Mouse (Mus musculus): ENCODE data around the gene Sertad2. TPM values are rescaled to one million over a fixed set of nuclear protein-coding genes. Genes with fewer than 3 reads are reported as not detected.

Gene Sertad2
- polyA plus RNA-seq, 1 experiment from 2014 or later: 28.0 TPM

DNA sequence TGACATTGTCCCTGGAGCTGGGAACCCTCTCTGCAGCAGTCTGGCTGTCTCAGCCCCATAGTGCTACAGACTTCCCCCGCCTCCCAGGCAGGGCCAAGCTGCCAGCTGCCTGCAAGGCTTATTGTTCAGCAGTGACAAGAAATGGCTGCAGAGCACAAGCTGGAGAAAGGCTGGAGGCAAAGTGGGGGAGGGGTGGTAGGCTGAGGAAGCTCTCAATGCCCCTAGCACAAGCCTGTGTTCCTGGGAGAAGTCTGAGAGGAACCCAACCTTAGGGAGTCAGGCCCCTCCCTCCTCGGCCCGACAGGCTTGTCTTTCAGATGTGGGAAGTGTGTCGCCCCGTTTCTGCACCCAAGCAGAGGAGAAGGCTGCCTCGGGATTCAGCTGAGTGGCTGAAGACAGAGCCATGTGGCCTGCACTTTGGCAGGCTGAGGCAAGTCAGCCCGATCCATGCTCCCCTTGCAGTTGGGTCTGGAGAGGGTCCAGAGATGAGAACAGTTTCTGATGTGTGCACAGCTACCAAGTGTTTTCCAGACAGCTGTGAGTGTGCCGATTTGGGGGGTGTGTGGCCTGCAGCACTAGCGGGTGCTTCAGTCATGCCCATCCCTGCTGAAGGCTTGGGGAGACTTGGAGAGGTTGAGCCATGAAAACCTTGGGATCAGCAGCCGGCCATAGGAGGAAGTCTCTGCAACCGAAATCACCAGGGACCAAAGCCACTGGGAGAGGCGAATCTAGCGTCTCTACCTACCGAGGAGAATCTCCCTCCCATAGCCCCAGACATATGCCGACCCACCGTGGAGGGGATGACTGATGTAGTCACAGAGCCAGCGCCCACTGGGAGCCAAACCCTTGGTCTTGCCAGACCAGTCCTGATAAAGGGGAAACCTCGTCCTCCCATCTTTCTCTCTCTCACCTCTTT, 113.0 kb downstream of the Sertad2 start:
- H3K27me3 ChIP-seq (replicated peaks): no peaks in the 10 kb centered on the region
- no peaks in the 10 kb centered on the region for H3K9me3 ChIP-seq (replicated peaks)
- peaks cover 32% of the 10 kb centered on the region for H3K4me1 ChIP-seq
- peak overlapping the region; percentile 41 for H3K4me2 ChIP-seq
- no peaks in the 10 kb centered on the region for H3K36me3 ChIP-seq
- H3K4me3 ChIP-seq (replicated peaks): 0 out of 2 replicates have a peak overlapping the region, but pooled peaks have one; percentile 3
- 0 out of 2 replicates have a peak overlapping the region, but pooled peaks have one; percentile 28 for H3K9ac ChIP-seq (replicated peaks)
- peak; percentile 84 for ATAC-seq (ENCODE audit: low FRiP score)
- peak overlapping the region; percentile 83 for H3K27ac ChIP-seq (replicated peaks)
- 12% methylated on average over 18 of the region's 18 CpGs for WGBS

DNA sequence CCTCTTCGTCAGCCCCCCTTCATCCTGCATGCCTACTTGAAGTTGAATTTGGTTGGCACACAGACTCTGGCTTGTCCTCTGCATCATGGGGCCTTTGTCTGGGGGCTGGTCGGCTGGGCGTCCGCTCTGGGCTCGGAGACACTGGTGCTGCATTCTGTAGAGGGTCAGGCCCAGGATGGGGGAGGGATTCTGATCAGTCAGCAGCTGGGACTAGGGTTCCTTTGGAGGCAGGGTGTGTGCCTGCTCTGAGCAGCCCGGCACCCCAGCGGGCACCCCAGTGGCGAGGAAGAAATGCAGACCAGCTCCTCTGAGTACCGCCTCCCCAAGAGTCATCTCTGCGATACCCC, 113.6 kb downstream of the Sertad2 start:
- Histone ChIP-seq H3K9ac (replicated peaks) (no peak overlapping the region), H3K4me2 (peak overlapping the region; percentile 41), H3K36me3 (no peaks in the 10 kb centered on the region), H3K4me1 (peaks cover 32% of the 10 kb centered on the region), H3K27ac (replicated peaks) (peak overlapping the region; percentile 83), H3K27me3 (replicated peaks) (no peaks in the 10 kb centered on the region), H3K9me3 (replicated peaks) (no peaks in the 10 kb centered on the region), H3K4me3 (replicated peaks) (no peak overlapping the region)
- peak; percentile 30; the same call in 1 of the 2 replicates for ATAC-seq (ENCODE audit: low FRiP score)
- 16% methylated on average over 10 of the region's 10 CpGs for WGBS

DNA sequence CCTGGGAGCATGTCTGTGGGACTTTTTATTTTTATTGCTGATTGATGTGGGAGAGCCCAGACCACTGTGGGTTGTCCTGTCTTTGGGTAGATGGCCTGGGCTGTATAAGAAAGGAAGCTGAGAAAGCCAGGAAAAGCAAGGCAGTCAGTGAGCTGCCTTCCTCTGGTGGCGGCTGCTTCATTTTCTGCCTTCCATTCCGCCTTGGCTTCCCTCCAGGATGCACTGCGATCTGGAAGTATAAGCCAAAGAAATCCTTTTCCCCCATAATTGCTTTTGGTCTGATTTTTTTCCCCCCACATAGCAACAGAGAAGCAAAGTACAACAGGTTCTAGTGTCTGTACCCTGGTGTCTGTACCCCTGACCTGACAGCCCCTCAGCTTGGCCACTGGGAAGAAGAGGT, 116.0 kb downstream of the Sertad2 start:
- no peaks in the 10 kb centered on the region for H3K27me3 ChIP-seq (replicated peaks)
- no peak overlapping the region for H3K4me2 ChIP-seq
- no peaks in the 10 kb centered on the region for H3K36me3 ChIP-seq
- peaks cover 37% of the 10 kb centered on the region for H3K4me1 ChIP-seq
- no peak overlapping the region for H3K4me3 ChIP-seq (replicated peaks)
- 68% methylated on average over 3 of the region's 3 CpGs for WGBS
- ATAC-seq (ENCODE audit: low FRiP score): no peak
- H3K9ac ChIP-seq (replicated peaks): no peak overlapping the region
- H3K9me3 ChIP-seq (replicated peaks): no peaks in the 10 kb centered on the region
- H3K27ac ChIP-seq (replicated peaks): no peak overlapping the region

DNA sequence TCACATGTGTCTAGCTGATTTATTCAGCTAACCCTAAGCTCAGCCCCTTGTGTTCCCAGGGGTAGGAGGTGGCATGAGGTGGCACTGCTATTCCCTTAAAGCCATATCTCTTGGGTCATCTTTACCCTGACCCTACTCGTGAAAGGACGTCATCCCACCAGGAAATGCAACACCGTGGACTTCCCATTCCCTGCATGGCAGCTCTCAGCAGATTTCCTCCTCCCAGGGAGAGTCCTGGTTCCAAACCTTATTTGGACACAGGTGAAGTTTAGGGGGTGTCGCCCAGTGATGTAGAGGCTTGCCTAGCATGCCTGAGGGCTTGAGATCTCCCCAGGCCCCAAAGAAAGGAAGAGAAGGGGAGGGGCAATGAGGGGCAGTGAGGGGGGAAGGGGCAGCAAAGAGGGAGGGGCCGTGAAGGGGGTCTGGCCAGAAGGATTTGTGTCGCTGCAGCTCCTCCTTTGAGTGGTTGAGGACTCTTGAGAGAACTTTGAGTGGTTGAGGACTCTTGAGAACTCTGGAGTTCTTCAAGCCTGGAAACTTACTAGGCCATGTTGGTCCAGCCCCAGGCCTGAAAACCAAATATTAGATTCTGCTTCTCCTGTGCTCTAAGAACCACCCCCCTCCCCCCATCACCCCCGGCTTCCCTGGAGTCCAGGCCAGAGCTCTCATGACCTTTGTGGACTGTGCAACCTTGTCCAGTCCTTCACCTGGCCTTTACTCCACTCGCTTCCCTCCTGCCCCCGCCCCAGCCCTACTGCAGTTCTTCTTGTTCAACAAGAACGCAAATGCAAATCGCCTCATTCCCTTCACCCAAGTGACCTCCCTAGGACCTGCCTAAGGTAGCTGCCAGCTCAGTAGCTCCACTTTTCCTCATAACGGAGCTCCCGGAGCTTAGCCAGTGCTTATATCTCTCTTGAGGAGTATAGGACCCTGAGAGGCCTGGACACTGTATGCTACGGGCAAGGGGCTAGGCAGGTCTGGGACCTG, 117.4 kb downstream of the Sertad2 start:
- Histone ChIP-seq H3K4me3 (replicated peaks) (no peak overlapping the region), H3K9me3 (replicated peaks) (no peaks in the 10 kb centered on the region), H3K4me1 (peaks cover 27% of the 10 kb centered on the region), H3K4me2 (no peak overlapping the region), H3K36me3 (no peaks in the 10 kb centered on the region), H3K27me3 (replicated peaks) (no peaks in the 10 kb centered on the region), H3K9ac (replicated peaks) (no peak overlapping the region), H3K27ac (replicated peaks) (no peak overlapping the region)
- ATAC-seq (ENCODE audit: low FRiP score): no peak
- 91% methylated on average over 14 of the region's 14 CpGs for WGBS

DNA sequence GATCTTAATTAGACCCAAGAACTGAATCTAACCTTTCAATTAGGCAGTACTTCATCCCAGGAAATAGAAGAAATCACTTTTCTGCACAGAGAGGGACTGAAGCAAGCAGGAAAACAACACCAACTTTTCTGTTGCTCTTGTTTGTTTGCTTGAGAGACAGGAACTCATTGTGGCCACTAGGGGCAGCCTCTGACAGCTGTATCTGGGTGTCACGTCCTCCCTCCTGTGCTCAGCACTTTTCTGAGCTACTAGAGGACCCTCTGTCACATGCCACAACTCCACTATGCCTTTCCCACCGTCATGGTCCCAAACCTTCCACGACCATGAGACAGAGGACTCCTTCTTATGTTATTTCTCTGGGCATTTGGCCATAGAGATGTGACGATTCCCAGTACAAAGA, 118.6 kb downstream of the Sertad2 start:
- Histone ChIP-seq H3K9ac (replicated peaks) (no peak overlapping the region), H3K9me3 (replicated peaks) (no peaks in the 10 kb centered on the region), H3K4me3 (replicated peaks) (no peak overlapping the region), H3K27ac (replicated peaks) (no peak overlapping the region), H3K36me3 (no peaks in the 10 kb centered on the region), H3K4me1 (peaks cover 14% of the 10 kb centered on the region), H3K27me3 (replicated peaks) (no peaks in the 10 kb centered on the region), H3K4me2 (no peak overlapping the region)
- WGBS: 32% methylated on average over 4 of the region's 4 CpGs
- ATAC-seq (ENCODE audit: low FRiP score): no peak

DNA sequence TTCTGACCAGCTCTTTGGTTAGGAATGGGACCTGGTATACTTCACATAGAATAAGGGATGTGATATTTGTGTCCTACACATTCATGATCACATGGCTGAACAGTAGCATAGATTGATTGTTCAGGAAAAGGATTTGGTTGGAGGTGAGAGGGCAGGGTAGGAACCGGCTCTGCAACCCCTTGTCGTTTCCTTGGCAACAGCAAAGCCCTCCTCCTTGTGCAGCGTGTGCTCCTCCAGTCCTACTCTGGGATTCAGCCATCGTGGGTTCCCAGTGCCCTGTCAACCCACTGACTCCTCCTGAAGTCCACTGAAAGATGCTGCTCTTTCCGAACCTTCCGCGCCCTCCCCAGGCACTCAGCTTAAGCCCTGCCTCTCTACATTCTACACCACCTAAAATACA, 119.8 kb downstream of the Sertad2 start:
- Histone ChIP-seq H3K4me2 (no peak overlapping the region), H3K4me1 (0 out of 2 replicates have a peak, but pooled peaks cover 6% of the 10 kb centered on the region), H3K36me3 (no peaks in the 10 kb centered on the region), H3K4me3 (replicated peaks) (no peak overlapping the region), H3K9ac (replicated peaks) (no peak overlapping the region), H3K27me3 (replicated peaks) (no peaks in the 10 kb centered on the region), H3K27ac (replicated peaks) (no peak overlapping the region), H3K9me3 (replicated peaks) (no peaks in the 10 kb centered on the region)
- ATAC-seq (ENCODE audit: low FRiP score): no peak
- WGBS: 66% methylated on average over 7 of the region's 7 CpGs

DNA sequence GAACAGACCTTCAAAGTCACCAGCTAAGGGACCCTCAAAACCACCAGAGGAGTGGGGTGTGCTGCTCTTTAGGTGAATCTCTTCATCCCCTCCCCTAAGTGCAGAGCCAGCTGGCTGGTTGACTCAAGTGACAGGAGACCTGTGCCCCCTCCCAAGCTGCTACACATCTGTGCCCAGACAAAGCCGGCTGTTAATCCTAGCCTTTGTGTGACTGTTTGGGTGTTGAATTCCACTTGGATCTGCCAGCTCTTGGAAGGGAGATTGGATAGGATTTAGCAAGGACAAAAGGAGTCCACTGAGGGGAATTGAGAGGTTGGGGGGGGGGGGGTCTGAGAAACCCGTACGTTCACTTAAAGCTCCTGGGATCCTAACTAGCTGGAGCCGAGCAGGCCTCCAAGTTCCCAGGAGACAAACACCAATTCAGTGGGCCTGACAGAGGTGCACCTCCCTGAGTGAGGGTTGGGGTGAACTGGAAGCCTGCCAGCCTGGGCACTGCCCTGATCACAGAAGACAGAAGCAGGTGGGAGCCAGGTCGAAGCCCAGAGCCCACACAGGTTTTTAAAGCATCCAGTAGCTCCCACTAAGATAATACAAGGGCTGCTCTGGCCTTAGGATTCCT, 120.6 kb downstream of the Sertad2 start:
- no peak overlapping the region for H3K4me2 ChIP-seq
- 33% methylated on average over 5 of the region's 5 CpGs for WGBS
- no peak overlapping the region for H3K9ac ChIP-seq (replicated peaks)
- no peak overlapping the region for H3K4me3 ChIP-seq (replicated peaks)
- H3K9me3 ChIP-seq (replicated peaks): no peaks in the 10 kb centered on the region
- H3K27me3 ChIP-seq (replicated peaks): no peaks in the 10 kb centered on the region
- H3K4me1 ChIP-seq: 0 out of 2 replicates have a peak, but pooled peaks cover 6% of the 10 kb centered on the region
- no peaks in the 10 kb centered on the region for H3K36me3 ChIP-seq
- H3K27ac ChIP-seq (replicated peaks): no peak overlapping the region
- ATAC-seq (ENCODE audit: low FRiP score): no peak

DNA sequence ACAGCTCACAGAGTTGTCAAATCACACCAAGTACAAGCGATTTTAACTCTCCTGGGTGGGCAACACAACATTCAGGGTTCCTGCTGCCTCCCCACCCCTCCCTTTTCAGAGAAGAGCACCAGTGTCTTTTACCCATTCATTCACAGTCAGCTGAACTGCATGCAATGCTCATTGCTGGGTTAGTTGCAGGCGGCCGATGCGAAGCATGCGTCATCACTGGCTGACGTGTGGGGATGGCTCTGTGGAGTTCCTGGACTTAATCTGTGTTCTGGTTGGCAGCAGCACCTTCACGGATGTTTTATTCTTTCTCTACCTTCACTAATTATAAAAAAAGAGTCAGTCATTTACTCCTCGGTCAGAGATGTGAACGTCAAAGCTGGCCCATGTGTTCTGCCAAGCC, 121.8 kb downstream of the Sertad2 start:
- H3K36me3 ChIP-seq: no peaks in the 10 kb centered on the region
- H3K27ac ChIP-seq (replicated peaks): no peak overlapping the region
- 0 out of 2 replicates have a peak, but pooled peaks cover 6% of the 10 kb centered on the region for H3K4me1 ChIP-seq
- 52% methylated on average over 9 of the region's 9 CpGs for WGBS
- ATAC-seq (ENCODE audit: low FRiP score): no peak
- no peaks in the 10 kb centered on the region for H3K27me3 ChIP-seq (replicated peaks)
- H3K9ac ChIP-seq (replicated peaks): no peak overlapping the region
- no peaks in the 10 kb centered on the region for H3K9me3 ChIP-seq (replicated peaks)
- H3K4me3 ChIP-seq (replicated peaks): no peak overlapping the region
- H3K4me2 ChIP-seq: no peak overlapping the region

DNA sequence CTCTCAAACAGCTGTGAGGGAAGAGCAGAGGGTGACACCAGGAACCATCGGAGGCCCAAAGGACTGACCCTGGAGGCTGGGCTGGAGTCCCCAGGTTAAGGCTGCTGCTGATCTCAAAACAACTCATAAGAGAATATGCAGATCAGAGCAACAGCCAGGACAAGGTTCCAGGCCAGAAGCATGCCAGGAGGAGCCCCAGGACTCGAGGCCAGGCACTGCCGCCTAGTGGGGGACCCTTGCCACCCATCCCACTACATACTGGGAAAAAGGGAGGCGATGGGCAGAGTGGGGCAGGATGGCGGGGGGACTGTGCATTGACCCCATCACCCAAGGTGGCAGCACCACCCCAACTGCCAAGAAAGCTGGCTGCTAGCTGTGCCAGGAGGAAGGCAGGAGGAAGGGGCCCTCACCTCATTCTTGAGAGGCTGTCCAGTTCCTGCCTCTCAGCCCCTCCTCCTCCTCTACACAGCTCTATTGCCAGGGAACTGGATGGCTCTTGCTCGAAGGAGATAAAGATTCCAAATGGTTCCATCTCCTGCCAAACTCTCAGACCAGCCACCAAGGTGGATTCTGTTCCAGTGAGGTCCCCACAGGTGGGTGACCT, 128.8 kb downstream of the Sertad2 start:
- H3K4me2 ChIP-seq: no peak overlapping the region
- H3K27ac ChIP-seq (replicated peaks): no peak overlapping the region
- 53% methylated on average over 6 of the region's 6 CpGs for WGBS
- no peak overlapping the region for H3K4me3 ChIP-seq (replicated peaks)
- no peak overlapping the region for H3K9ac ChIP-seq (replicated peaks)
- no peaks in the 10 kb centered on the region for H3K9me3 ChIP-seq (replicated peaks)
- H3K27me3 ChIP-seq (replicated peaks): no peaks in the 10 kb centered on the region
- H3K36me3 ChIP-seq: no peaks in the 10 kb centered on the region
- H3K4me1 ChIP-seq: no peaks in the 10 kb centered on the region
- ATAC-seq (ENCODE audit: low FRiP score): no peak

DNA sequence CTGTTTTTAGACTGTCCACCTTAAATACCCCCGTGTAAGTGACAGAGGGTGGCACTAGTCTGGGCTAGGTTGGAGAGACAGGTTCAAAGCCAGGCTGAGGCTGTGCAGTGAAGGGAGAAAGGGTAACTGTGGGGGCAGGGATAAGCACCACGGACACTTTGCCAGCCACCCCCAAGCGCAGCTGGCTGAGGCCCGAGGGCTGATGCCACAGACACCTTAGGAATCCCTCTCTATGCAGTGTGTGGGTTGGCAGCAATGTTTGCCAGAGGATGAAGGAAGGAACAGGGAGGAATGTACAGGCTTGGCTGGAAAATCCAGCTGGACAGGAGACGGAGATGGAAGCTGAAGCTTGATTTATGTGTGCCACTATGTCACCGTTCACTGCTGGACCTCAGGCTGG, 129.5 kb downstream of the Sertad2 start:
- no peak overlapping the region for H3K4me2 ChIP-seq
- no peak overlapping the region for H3K27ac ChIP-seq (replicated peaks)
- no peaks in the 10 kb centered on the region for H3K4me1 ChIP-seq
- H3K27me3 ChIP-seq (replicated peaks): no peaks in the 10 kb centered on the region
- no peaks in the 10 kb centered on the region for H3K36me3 ChIP-seq
- 80% methylated on average over 6 of the region's 6 CpGs for WGBS
- no peak overlapping the region for H3K9ac ChIP-seq (replicated peaks)
- no peak for ATAC-seq (ENCODE audit: low FRiP score)
- no peak overlapping the region for H3K4me3 ChIP-seq (replicated peaks)
- no peaks in the 10 kb centered on the region for H3K9me3 ChIP-seq (replicated peaks)

DNA sequence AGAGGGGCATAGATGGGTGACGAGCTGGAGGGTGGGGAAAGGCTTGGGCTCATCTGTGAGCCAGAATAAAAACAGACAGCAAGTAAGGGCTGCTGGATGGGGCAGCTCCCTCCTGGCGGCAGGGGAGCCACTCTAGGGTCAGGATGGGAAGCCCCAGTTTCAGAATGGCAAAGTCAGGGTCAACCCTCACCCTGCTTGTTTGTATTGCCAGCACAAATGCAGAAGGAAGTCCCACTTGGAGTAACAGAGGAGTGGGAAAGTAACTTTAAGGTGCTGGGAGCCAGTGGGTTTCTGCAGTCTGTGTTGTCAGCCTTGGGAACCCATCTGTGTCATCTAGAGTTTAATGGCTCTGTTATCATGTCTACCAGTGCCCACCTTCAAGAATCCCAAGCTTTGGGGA, 136.3 kb downstream of the Sertad2 start:
- Histone ChIP-seq H3K4me2 (no peak overlapping the region), H3K36me3 (no peaks in the 10 kb centered on the region), H3K9ac (replicated peaks) (no peak overlapping the region), H3K4me1 (no peaks in the 10 kb centered on the region), H3K9me3 (replicated peaks) (no peaks in the 10 kb centered on the region), H3K27me3 (replicated peaks) (no peaks in the 10 kb centered on the region), H3K27ac (replicated peaks) (no peak overlapping the region), H3K4me3 (replicated peaks) (no peak overlapping the region)
- ATAC-seq (ENCODE audit: low FRiP score): no peak
- WGBS: 81% methylated on average over 2 of the region's 2 CpGs

All from neural tube, embryonic 15.5 days (tissue).